Mouse (Mus musculus): Measurements from ENCODE around the gene Ebf1.

DNA sequence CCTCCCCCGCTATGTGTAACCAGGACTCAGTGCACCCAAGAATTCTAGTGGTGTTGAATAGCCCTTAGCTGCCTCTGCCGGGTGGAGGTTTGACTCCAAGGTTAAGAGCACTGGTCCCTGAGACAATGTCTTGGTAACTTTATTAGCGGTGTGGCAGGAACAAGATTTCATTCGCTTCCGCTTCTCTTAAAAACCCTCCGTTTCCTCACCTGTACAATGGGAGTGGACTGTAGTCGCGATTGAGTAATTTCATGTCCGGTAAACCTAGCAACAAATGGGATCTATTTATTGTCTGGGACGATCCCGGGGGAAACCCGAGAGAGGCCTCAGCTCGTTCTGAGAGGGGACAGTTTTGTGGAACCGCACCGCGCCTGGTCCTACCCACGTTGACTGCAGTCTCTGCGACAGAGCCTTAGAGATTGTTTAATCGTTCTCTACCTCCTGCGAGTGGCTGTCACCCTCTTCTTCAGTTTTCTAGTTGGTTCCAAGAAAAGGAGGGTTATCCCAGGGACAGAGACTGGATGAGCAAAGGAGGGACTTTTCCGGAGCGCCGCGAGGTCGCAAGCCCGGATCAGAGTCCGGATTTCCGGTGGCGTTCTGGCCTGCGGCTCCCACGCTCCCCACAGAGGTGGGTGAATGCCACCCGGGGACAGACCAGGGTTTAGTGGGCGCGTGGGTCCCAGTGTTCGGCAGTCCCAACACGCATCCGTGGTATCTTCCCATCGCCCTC lies 4.3 kb upstream of the Ebf1 start:
- TF ChIP-seq CTCF (IDR thresholded peaks at IDR 0.05; ENCODE audit: insufficient read depth, low read depth, low read length) (no peak), POLR2A (IDR thresholded peaks at IDR 0.05; ENCODE audit: insufficient read depth, low read depth, low read length) (no peak)

All from olfactory bulb, adult 2 months (tissue).